Mouse (Mus musculus) embryonic facial prominence, embryonic 11.5 days (tissue): ENCODE results near the gene Hist1h1t. TPM values are rescaled to one million over a fixed set of nuclear protein-coding genes. Genes with fewer than 3 reads are reported as not detected.

Source experiments
- microRNA-seq: library from miRNA; unstranded; fragments of <30 nt; microRNA quantifications from one replicate; pipeline ENCODE4, GENCODE M21; 2016; ENCODE audit warnings: borderline number of aligned reads
- polyA plus RNA-seq: library from polyadenylated mRNA; unstranded; fragments of >200 nt; fragmentation: Nextera tagmentation; extraction: Ambion mirVana; gene quantifications from 2 replicates; pipeline ENCODE4 v1.2.1, GENCODE M21; 2014

Gene Hist1h1t
- polyA plus RNA-seq, 1 experiment from 2014 or later, result not detected

Small RNA genes within 50 kb of the gene (microRNA-seq; reads per million reads assigned to microRNA genes)
- gene Gm44314, result not detected
- gene Gm44350, result not detected

Other genes with a start within 250 kb of the Hist1h1t start
- gene Btn1a1, start 229.9 kb upstream of the Hist1h1t start, polyA plus RNA-seq, result 0.24 and 0.35 TPM in 2 replicates
- 1.1 and 1.4 TPM in 2 replicates for gene Btn2a2, start 207.0 kb upstream of the Hist1h1t start, polyA plus RNA-seq
- 3.5 and 5.0 TPM in 2 replicates for gene Hist1h4h, start 164.8 kb upstream of the Hist1h1t start, polyA plus RNA-seq
- gene Hist1h2af, start 161.9 kb upstream of the Hist1h1t start, polyA plus RNA-seq, result 7.8 and 7.9 TPM in 2 replicates
- gene Hist1h3g, start 160.4 kb upstream of the Hist1h1t start, polyA plus RNA-seq, result 6.1 and 7.8 TPM in 2 replicates
- 0.67 and 1.3 TPM in 2 replicates for gene Hist1h2bh, start 152.4 kb upstream of the Hist1h1t start, polyA plus RNA-seq
- 1.2 and 1.5 TPM in 2 replicates for gene Hist1h3f, start 151.8 kb upstream of the Hist1h1t start, polyA plus RNA-seq
- gene Hist1h4f, start 144.2 kb upstream of the Hist1h1t start, polyA plus RNA-seq, result 1.3 TPM in 1 of 2 replicates, not detected in the other
- 0.53 and 0.71 TPM in 2 replicates for gene Hist1h1d, start 142.6 kb upstream of the Hist1h1t start, polyA plus RNA-seq
- 9.0 and 12.1 TPM in 2 replicates for gene Hist1h3e, start 133.4 kb upstream of the Hist1h1t start, polyA plus RNA-seq
- 78.4 and 99.4 TPM in 2 replicates for gene Hist1h2ae, start 124.6 kb upstream of the Hist1h1t start, polyA plus RNA-seq
- gene Hist1h2bg, start 124.4 kb upstream of the Hist1h1t start, polyA plus RNA-seq, result 8.4 and 8.6 TPM in 2 replicates
- 4.1 and 4.9 TPM in 2 replicates for gene Hist1h2bf, start 121.6 kb upstream of the Hist1h1t start, polyA plus RNA-seq
- 2.1 and 3.8 TPM in 2 replicates for gene Hist1h2ad, start 121.4 kb upstream of the Hist1h1t start, polyA plus RNA-seq
- gene Hist1h3d, start 120.1 kb upstream of the Hist1h1t start, polyA plus RNA-seq, result 10.2 and 11.3 TPM in 2 replicates
- 115 and 122 TPM in 2 replicates for gene Hist1h4d, start 114.2 kb upstream of the Hist1h1t start, polyA plus RNA-seq
- 2.1 and 3.1 TPM in 2 replicates for gene Hist1h2be, start 74.7 kb upstream of the Hist1h1t start, polyA plus RNA-seq
- 23.0 and 24.4 TPM in 2 replicates for gene Hist1h1e, start 73.3 kb upstream of the Hist1h1t start, polyA plus RNA-seq
- gene Hist1h2ac, start 11.9 kb upstream of the Hist1h1t start, polyA plus RNA-seq, result 1.4 and 2.2 TPM in 2 replicates
- gene Hist1h2bc, start 11.6 kb upstream of the Hist1h1t start, polyA plus RNA-seq, result 25.1 and 27.3 TPM in 2 replicates
- gene Hist1h4c, start 2.6 kb downstream of the Hist1h1t start, polyA plus RNA-seq, result 6.1 TPM in 2 replicates
- gene Hfe, start 15.0 kb downstream of the Hist1h1t start, polyA plus RNA-seq, result 4.3 and 4.6 TPM in 2 replicates
- gene Hist1h1c, start 43.0 kb downstream of the Hist1h1t start, polyA plus RNA-seq, result 18.8 and 19.7 TPM in 2 replicates
- gene Hist1h3c, start 49.8 kb downstream of the Hist1h1t start, polyA plus RNA-seq, result 15.5 and 18.1 TPM in 2 replicates
- gene Hist1h2bb, start 50.9 kb downstream of the Hist1h1t start, polyA plus RNA-seq, result 2.6 and 2.9 TPM in 2 replicates
- gene Hist1h2ab, start 55.3 kb downstream of the Hist1h1t start, polyA plus RNA-seq, result 48.1 and 54.7 TPM in 2 replicates
- 8.3 and 10.5 TPM in 2 replicates for gene Hist1h3b, start 56.5 kb downstream of the Hist1h1t start, polyA plus RNA-seq
- gene Hist1h4b, start 61.2 kb downstream of the Hist1h1t start, polyA plus RNA-seq, result 7.4 and 10.1 TPM in 2 replicates
- gene Hist1h4a, start 65.4 kb downstream of the Hist1h1t start, polyA plus RNA-seq, result not detected in 2 replicates
- gene Hist1h3a, start 66.6 kb downstream of the Hist1h1t start, polyA plus RNA-seq, result 4.0 and 4.3 TPM in 2 replicates
- 4.5 and 5.0 TPM in 2 replicates for gene Hist1h1a, start 67.9 kb downstream of the Hist1h1t start, polyA plus RNA-seq
- gene Trim38, start 74.1 kb downstream of the Hist1h1t start, polyA plus RNA-seq, result 0.18 TPM in 1 of 2 replicates, not detected in the other
- gene Slc17a2, start 111.2 kb downstream of the Hist1h1t start, polyA plus RNA-seq, result not detected in 2 replicates
- not detected in 2 replicates for gene Slc17a3, start 143.6 kb downstream of the Hist1h1t start, polyA plus RNA-seq
- not detected in 2 replicates for gene Slc17a1, start 171.9 kb downstream of the Hist1h1t start, polyA plus RNA-seq
- not detected in 2 replicates for gene Slc17a4, start 219.2 kb downstream of the Hist1h1t start, polyA plus RNA-seq
- gene Hist1h2ba, start 238.3 kb downstream of the Hist1h1t start, polyA plus RNA-seq, result not detected in 2 replicates
- not detected in 2 replicates for gene Hist1h2aa, start 238.6 kb downstream of the Hist1h1t start, polyA plus RNA-seq